Mouse (Mus musculus) liver, postnatal 0 days (tissue): ENCODE measurements around the gene Sgta.

Source experiments
- CTCF ChIP-seq: sonication (generic); IDR thresholded peaks from 2 replicates; pipeline ENCODE4 v1.5.1; 2016; ENCODE audit warnings: antibody characterized with exemption, low read depth
- EP300 ChIP-seq: IDR thresholded peaks from 2 replicates; pipeline ENCODE4 v1.6.1; 2016; ENCODE audit warnings: antibody characterized with exemption, low read depth, mild to moderate bottlenecking

- TF ChIP-seq CTCF (no peak), EP300 (no peak)
These were observed 20.2 kb upstream of the Sgta start for GRCm38 (mm10) chr10:81080008-81080655.
